19 mouse cellular contexts compared by ENCODE assay signal in genomic region chr13:70605366-70605765, GRCm38 (mm10).
"Had no signal": no experiment of that assay in that cellular context is flagged by ENCODE, and none has a peak within 500 bp of the region (broad histone marks: within the 10 kb centered on the region; RNA-seq: fewer than 3 reads in every experiment).

No protein-coding gene starts in this region.

- H3K27me3 ChIP-seq: hindbrain, embryonic 12.5 days; intestine, embryonic 15.5 days; limb, embryonic 12.5 days; liver, embryonic 12.5 days had no signal

- H3K9me3 ChIP-seq: hindbrain, embryonic 10.5 days; hindbrain, embryonic 12.5 days; intestine, embryonic 15.5 days; limb, embryonic 10.5 days; limb, embryonic 12.5 days; liver, embryonic 12.5 days had no signal

- H3K4me3 ChIP-seq: gastrocnemius, adult 2 months; heart, adult 2 months; hindbrain, embryonic 10.5 days; hindbrain, embryonic 12.5 days; intestine, embryonic 15.5 days; layer of hippocampus, adult 2 months; left cerebral cortex, adult 2 months; limb, embryonic 10.5 days; limb, embryonic 12.5 days; liver, embryonic 12.5 days had no signal

- H3K27ac ChIP-seq: gastrocnemius, adult 2 months; heart, adult 2 months; hindbrain, embryonic 10.5 days; hindbrain, embryonic 12.5 days; hindbrain, embryonic 14.5 days; intestine, embryonic 15.5 days; layer of hippocampus, adult 2 months; left cerebral cortex, adult 2 months; limb, embryonic 10.5 days; limb, embryonic 12.5 days; liver, embryonic 12.5 days had no signal

- H3K9ac ChIP-seq: hindbrain, embryonic 12.5 days; hindbrain, embryonic 14.5 days; intestine, embryonic 15.5 days; limb, embryonic 12.5 days; liver, embryonic 12.5 days had no signal

- H3K4me2 ChIP-seq: heart, embryonic 11.5 days; hindbrain, embryonic 12.5 days; hindbrain, embryonic 14.5 days; intestine, embryonic 15.5 days; limb, embryonic 12.5 days; liver, embryonic 12.5 days had no signal

- H3K4me1 ChIP-seq: hindbrain, embryonic 10.5 days; hindbrain, embryonic 12.5 days; intestine, embryonic 15.5 days; limb, embryonic 10.5 days; limb, embryonic 12.5 days; liver, embryonic 12.5 days had no signal

- ATAC-seq: forebrain, embryonic 16.5 days; inflammation-experienced regulatory T-cells, adult 6 months; intestine, embryonic 15.5 days; intestine, postnatal 0 days; liver, embryonic 12.5 days had no signal

- DNase-seq: gastrocnemius, adult 2 months; gastrocnemius, postnatal 10 days; gastrocnemius, postnatal 25 days; kidney, adult 18-20 months; liver had no signal
